Mouse (Mus musculus) spleen, postnatal 36 days (tissue): ENCODE results near the gene Cand1.

Experiments used
- DNase-seq, 2 experiments: peaks; one replicate each; pipeline ENCODE4 v3.0.0; 2022; ENCODE audit warnings: low spot score in 2 of 2, mixed read lengths in 1 of 2

The Cand1 gene

GRCm38 (mm10) chr10:119239969-119240721 lies at the start of gene Cand1:
Gene Cand1 (minus strand): TSS chr10:119240055.
- DNase-seq = peak; percentile 98 to 99

GRCm38 (mm10) chr10:119278871-119279270 lies 39.0 kb upstream of the Cand1 start:
- DNase-seq = no peak

DNA sequence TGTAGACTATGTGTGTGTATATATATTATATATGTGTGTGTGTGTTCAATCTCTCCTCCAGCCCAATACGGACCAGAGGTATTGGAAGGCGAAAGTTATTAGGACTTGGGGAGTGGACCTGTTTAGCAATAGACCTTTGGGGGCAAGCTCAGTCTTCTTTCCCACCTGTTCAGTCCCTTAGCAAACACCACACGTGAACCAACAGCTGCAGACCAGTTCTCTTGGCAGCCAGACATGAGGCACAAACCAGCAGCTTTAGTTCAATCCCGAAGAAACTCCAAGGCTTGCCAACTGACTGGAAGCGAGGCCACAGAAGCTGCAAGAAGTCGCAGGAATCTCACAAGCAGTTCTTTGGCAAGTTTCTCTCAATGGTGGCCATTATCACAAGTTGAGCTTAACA lies 34.5 kb upstream of the Cand1 start:
- no peak for DNase-seq

DNA sequence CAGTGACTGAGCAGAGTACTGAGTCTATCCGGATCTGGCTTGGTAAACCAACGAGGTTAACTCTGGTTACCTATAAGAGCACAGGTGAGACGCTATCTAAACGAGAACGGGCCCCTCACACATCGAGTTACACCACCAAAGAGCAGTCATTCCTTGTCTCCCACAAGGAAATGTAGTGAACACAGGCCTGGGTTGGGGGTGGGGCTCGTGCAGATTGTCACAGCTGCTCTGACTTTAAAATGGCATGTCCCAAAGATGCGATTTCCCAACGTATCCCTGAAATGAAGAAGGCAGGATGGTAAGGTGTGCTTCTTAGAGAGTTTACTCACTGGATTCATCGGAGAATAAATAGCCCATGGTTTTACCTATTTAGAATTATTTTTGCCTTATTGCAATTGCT lies 32.7 kb upstream of the Cand1 start:
- DNase-seq = no peak

DNA sequence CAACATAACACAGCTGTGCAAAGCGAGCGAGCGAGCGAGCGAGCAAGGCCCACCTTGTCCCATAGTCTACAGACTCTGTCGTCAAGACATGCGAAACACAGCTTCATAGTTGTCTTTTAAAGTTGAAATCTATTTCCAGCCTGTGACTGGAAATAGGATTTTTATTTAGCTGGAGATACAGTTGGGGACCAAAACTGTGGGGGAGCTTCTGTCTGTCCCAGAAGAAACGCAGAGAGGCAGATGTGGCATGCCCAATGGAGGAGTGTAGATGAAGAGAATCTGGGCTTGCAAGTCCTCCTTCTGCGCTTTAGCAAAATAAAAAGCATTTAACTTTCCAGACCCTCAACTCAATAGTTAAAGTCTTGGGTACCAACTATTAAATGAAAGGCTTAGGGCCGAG lies 32.1 kb upstream of the Cand1 start:
- DNase-seq = no peak

GRCm38 (mm10) chr10:119271101-119271500 lies 31.2 kb upstream of the Cand1 start:
- DNase-seq = no peak

DNA sequence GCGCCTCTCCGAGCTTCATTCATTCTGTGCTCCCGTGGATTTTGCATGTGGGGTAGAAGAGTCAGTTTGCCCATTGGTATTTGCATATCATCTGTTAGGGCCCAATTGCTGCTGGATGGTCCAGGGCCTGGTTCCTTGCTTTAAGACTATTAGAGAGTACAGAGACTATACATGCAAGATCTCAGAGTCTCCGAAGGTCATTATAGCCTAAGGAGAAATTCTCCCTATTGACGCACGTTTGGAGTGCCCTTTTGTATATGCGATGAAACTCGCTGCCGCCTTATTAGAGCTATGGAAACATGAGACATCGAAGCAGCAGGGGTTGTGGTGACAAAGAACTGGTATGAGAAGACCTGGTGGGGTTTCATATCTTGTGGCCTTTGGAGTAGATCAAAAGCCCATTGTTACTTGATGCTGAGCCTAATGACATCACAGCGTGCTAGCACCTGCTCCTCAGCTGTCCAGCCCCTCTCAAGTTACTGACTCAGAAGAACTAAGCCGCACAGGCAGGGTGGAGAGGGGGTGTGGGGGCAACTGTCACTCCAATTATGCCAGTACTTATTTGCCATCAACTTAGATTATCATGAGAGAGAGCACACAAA lies 30.6 kb upstream of the Cand1 start:
- DNase-seq = no peak

DNA sequence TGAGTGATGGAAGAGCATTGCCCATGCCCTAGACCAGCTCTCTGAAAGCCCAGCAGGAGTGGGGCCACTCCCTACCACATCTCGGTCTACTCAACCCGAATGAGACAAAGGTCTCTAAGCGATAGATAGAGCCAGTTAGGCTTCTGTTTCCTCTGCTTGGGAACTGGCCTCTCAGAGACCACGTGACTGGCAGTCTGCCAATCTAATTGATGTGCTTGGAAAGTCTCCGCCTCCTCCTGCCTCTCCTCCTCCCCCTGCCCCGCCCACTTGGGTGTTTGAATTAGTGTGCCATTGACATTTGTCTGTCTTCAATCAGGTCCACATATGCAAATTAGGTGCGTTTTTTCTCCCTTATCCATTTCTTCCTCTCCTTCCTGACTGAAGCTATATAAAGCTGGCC lies 24.9 kb upstream of the Cand1 start:
- no peak for DNase-seq

DNA sequence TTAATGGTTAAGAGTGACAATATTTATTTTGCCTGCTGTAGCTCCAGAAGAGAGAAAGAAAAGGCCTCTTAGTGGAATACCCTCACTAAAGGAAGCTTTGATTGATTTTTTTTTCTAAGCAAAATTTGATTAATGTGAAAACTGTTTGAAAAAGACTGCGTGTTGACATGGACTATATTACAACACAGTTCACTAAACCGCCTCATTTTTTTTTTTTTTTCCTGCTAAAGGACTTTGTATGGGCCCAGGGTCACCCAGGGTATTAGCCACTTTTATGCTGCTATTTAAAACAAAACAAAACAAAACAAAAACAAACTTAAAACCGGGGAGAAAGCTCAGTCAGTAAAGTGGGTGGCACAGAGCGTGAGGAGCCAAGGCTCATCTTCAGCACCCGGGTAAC lies 23.0 kb upstream of the Cand1 start:
- no peak for DNase-seq

GRCm38 (mm10) chr10:119257876-119258275 lies 18.0 kb upstream of the Cand1 start:
- no peak for DNase-seq

DNA sequence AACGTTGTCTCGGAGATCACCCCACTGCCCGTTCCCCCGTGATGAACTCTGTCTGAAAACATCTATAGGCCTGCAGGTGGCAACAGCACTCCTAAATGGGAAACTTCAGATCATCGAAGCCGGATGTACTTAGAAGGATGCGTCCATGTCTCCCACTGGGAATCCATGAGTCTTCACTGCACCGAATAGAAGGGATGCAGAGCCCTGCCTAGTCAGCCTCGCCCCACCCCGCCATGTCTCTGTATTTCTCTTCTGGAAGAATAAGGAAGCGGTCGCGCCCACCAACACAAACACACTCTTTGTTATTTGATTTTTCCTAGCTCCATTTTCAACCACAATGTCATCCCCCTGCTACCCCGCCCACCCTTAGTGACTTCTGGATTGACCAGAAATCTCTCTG lies 4.3 kb upstream of the Cand1 start:
- no peak for DNase-seq

DNA sequence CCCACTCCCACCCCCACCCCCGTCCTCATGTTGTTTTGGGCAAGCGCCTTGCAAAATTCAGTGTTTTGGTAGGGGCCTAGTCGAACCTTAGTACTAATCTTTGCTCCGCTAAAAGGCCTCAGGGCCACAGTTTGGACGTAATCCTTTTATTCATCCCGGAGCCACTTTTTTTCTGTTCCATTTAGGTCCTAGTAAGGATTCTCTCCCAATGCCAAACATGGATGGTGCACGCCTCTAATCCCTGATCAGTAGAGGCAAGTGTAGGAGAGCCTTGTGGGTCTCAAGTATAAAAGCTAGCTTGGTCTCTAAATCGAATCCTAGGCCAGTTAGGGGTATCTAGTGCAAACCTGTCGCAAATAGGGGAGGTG lies 851 bp upstream of the Cand1 start:
- no peak for DNase-seq

DNA sequence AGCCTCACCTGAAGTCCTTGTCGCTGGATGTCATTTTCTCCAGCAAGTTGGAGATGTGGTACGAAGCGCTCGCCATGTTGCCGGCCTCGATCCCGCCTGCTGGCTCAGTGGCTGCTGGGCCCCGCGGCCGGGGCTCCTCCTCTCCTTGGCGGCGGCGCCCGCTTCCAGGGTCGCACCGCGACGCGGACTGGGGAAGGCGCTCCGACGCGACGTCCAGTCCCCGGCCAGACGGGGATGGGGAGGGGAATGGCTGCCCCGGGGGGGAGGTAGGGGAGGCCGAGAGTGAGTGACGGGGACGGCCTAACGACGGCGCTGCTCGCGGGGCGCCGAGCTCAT lies 254 bp downstream of the Cand1 start:
- DNase-seq = no peak

DNA sequence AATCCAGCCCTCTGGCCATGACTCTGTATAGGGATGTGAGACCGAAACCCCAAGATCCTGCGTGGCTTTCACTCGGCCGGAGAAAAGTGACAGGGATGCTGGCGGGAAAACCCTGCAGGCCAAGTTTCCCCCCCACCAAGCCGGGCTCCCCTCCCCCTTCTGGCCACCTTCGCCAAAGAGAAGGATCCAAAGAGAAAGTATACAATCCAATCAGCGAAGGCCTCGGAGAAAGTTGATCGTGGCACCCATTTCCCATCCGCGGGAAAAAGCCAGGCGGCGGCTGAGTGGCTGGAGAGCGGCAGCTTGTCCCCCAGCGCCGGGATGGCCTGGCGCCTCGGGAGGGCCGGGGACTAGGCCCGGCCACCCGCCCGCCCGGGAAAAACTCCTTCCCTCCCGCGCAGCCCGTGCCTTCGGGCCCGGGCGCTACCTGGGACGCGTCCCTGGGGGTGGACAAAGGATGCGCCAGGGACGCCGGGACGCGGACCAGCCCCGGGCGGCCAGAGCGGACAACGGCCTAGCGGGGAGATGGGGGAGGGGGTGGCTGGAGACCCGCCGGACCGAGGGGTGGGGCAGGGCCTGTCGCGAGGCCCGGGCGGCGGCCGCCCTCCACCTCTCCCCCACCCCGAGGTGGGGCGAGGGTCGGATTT lies 747 bp downstream of the Cand1 start:
- DNase-seq = peak in 1 of 2 experiments; percentile 11

GRCm38 (mm10) chr10:119231526-119231925 lies 8.3 kb downstream of the Cand1 start:
- no peak for DNase-seq

DNA sequence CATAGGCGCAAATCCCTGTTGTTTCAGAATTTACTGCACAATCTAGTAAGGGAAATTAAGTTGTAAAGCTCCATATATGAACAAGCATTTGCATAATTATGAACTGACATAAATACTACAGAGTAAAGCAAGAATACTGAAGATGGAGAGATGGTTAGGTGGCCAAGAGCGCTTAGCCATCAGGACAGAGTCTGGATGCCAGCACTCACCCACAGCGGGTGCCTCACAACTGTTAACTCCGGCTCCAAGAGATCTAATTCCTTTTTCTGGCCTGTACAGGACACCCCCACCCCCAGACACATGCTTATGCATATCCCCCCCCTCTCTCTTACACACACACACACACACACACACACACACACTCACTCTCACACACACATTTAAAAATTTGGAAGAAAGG lies 9.2 kb downstream of the Cand1 start:
- DNase-seq = no peak

DNA sequence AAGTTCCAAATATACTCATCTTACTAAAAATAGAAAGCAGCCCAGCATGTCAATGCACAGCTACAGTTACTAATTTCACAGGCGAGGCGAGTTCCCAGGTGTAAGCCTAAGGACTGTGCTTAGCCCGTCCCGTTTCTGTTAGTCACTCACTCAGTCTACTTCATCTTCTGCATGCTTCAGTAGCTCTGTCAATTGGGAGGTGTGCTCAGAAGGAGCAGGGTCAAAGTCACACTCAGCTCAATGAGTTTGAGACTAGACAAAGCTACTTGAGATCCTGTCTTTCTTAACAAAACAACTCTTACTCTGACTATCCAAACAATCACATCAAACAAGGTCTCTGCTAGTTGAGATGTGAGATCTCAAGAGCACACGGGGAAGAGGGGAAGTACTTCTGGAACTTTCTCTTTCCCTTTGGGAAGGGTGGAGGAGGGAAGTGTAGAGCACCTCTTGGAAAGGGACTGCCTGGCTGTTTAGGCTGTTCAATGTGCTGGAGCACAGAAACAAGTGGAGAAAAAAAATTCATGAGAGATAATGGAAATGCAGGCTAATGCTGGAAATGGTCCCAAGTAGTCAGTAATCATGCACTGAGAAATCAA lies 9.7 kb downstream of the Cand1 start:
- no peak for DNase-seq

- DNase-seq = no peak
Measured at GRCm38 (mm10) chr10:119223686-119224085, 16.2 kb downstream of the Cand1 start.

DNA sequence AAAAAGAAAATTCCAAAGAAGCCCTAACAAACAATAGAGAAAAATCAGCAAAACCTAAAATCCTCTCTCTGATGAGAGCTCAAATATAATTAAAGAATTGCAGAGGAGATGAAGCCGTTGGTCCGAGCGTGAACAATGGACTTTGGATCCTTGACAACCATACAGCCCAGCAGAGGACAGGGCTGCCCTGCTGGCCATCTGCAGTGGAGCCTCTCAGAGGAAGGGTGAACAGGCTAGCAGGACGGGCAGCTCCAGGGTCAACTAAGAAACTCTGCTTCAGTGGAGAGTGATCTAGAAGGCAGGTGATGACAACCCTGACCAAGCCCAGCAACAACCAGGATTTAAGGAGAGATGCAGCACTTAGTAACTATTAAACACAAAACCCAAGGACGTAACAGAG lies 18.2 kb downstream of the Cand1 start:
- no peak for DNase-seq

DNA sequence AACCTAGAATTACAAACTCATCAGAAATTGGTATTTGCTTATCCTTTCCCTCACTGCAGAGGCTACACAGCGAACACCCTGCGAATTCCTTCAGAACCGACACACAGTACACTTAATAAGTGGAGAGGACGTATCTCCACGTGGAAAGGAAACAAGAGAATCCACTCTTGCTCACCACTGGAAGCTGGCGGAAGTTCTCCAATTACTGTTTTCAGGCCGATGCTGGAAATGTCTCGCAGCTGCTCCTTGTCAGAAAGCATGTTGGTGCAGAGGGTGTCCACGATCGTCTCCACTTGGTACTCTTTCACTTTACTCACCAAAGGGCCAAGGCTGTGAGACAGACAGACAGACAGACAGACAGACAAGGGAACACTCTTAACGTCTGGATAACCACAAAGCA lies 20.4 kb downstream of the Cand1 start:
- DNase-seq = no peak

DNA sequence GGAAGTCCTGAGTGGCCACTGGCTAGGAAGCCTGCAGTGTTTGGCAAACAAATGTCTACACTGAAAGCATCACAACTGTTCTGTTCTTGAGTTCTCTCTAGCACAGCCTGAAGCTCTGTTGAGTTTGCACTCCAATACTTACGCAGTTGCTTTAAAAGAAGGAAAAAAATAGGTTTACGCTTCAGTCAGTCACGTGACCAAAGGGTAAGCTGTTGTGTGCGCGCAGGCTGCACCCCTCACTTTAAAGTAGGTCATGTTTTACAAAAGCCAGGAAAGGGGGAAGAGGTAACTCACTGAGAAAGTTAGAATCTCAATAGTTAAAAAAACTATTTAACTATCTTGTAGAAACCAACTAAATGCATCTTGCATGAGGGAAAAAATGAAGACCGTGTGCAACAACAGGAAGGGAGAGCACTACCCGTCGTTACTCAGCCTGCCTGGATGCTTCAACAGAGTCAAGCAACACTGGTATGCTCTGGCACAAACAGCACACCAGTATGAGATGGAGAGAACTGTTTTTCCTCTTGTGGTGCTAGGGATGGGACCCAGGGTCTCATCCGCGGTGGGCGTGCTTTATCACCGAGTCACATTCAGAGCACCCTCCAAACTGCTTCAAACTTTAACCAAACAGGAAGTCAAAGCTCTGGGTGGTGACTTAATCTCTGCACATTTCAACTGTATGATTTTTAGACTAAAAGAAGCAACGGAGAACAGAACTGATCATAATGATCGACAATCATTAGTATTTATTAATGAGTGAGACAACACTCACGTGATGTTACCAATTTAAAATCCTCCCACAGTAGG lies 21.4 kb downstream of the Cand1 start:
- DNase-seq = no peak

DNA sequence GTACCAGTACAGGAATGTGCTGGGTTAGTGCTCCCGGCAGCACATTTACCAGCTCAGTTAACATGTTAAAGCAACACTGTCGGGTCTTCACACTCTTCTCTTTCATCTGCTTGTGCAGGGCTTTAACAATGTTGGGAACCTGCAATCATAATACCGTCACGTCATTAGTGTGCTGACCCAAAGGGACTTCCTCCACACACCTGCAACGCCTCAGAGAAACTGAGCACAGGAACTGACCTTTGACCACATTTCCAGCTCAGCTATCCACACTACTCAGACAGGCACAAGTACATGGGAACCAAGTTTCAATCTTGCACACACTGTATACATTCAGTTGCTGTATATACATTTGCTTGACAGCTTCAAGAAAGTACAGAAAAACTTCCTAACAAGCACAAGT lies 27.4 kb downstream of the Cand1 start:
- DNase-seq = no peak
